Mouse (Mus musculus): ENCODE data around the gene Gtf3c1.

Gtf3c1 gene

GRCm38 (mm10) chr7:125702791-125703190 lies 4.8 kb downstream of the Gtf3c1 start:
- no peak for DNase-seq

- DNase-seq = no peak
Observed at GRCm38 (mm10) chr7:125694056-125694455, 13.5 kb downstream of the Gtf3c1 start.

GRCm38 (mm10) chr7:125690516-125690915 lies 17.1 kb downstream of the Gtf3c1 start:
- DNase-seq = no peak

- DNase-seq = no peak
Observed at GRCm38 (mm10) chr7:125679936-125680335, 27.6 kb downstream of the Gtf3c1 start.

- DNase-seq = no peak
Observed at GRCm38 (mm10) chr7:125678756-125679155, 28.8 kb downstream of the Gtf3c1 start.

- DNase-seq = peak; percentile 31
Observed at GRCm38 (mm10) chr7:125674916-125675315, 32.7 kb downstream of the Gtf3c1 start.

- no peak for DNase-seq
Observed at GRCm38 (mm10) chr7:125671396-125671795, 36.2 kb downstream of the Gtf3c1 start.

- DNase-seq = no peak
Observed at GRCm38 (mm10) chr7:125670865-125671264, 36.7 kb downstream of the Gtf3c1 start.

- DNase-seq = no peak
Observed at GRCm38 (mm10) chr7:125663654-125664053, 43.9 kb downstream of the Gtf3c1 start.

- DNase-seq = no peak
Observed at GRCm38 (mm10) chr7:125657511-125657910, 50.1 kb downstream of the Gtf3c1 start.

- DNase-seq = no peak
Observed at GRCm38 (mm10) chr7:125649013-125649412, 58.6 kb downstream of the Gtf3c1 start.

- DNase-seq = no peak
Observed at GRCm38 (mm10) chr7:125645413-125645812, 62.2 kb downstream of the Gtf3c1 start.

- DNase-seq = no peak
Observed at GRCm38 (mm10) chr7:125643880-125644279, 63.7 kb downstream of the Gtf3c1 start.

GRCm38 (mm10) chr7:125638870-125639386 lies 68.7 kb downstream of the Gtf3c1 start:
- peak; percentile 76 for DNase-seq

GRCm38 (mm10) chr7:125638376-125638775 lies 69.2 kb downstream of the Gtf3c1 start:
- no peak for DNase-seq

GRCm38 (mm10) chr7:125637220-125638140 lies 70.1 kb downstream of the Gtf3c1 start:
- no peak for DNase-seq

- no peak for DNase-seq
Observed at GRCm38 (mm10) chr7:125630989-125631388, 76.6 kb downstream of the Gtf3c1 start.

GRCm38 (mm10) chr7:125630317-125630716 lies 77.3 kb downstream of the Gtf3c1 start:
- no peak for DNase-seq

GRCm38 (mm10) chr7:125625829-125626228 lies 81.8 kb downstream of the Gtf3c1 start:
- DNase-seq = no peak

- DNase-seq = no peak
Observed at GRCm38 (mm10) chr7:125625219-125625618, 82.4 kb downstream of the Gtf3c1 start.

GRCm38 (mm10) chr7:125622741-125623685 lies 84.6 kb downstream of the Gtf3c1 start:
- DNase-seq = no peak

GRCm38 (mm10) chr7:125620077-125620476 lies 87.5 kb downstream of the Gtf3c1 start:
- no peak for DNase-seq

GRCm38 (mm10) chr7:125618016-125618415 lies 89.6 kb downstream of the Gtf3c1 start:
- DNase-seq = no peak

Measured in cerebellum, adult 11 months (tissue).